Mouse (Mus musculus) cortical plate, adult 2 months (tissue): Measurements from ENCODE around the gene 4930451I11Rik. TPM values are rescaled to one million over a fixed set of nuclear protein-coding genes. Genes with fewer than 3 reads are reported as not detected.

Source experiments
- H3K27ac ChIP-seq: fragments of 200-500 bp; 2 replicates; pipeline ENCODE4 v1.5.1; 2012; ENCODE audit warnings: low read length, control low read depth, inconsistent platforms; ENCODE audit not compliant: insufficient read depth
- H3K4me1 ChIP-seq: fragments of 200-500 bp; 2 replicates; pipeline ENCODE4 v1.6.1; 2011; ENCODE audit warnings: low read length; ENCODE audit not compliant: control insufficient read depth, insufficient read depth
- H3K4me3 ChIP-seq: fragments of 200-500 bp; 2 replicates; pipeline ENCODE4 v1.5.1; 2011; ENCODE audit warnings: mild to moderate bottlenecking, low read length, control low read depth; ENCODE audit not compliant: insufficient read depth
- CTCF ChIP-seq: fragments of 200-500 bp; IDR thresholded peaks from 2 replicates; pipeline ENCODE4 v1.5.1; 2011; ENCODE audit warnings: mild to moderate bottlenecking, control low read depth, low read length; ENCODE audit not compliant: insufficient read depth; ENCODE audit errors: extremely low read depth
- POLR2A ChIP-seq: fragments of 200-500 bp; IDR thresholded peaks from 2 replicates; pipeline ENCODE4 v1.6.1; 2011; ENCODE audit warnings: mild to moderate bottlenecking, low read length, control low read depth; ENCODE audit not compliant: insufficient read depth; ENCODE audit errors: extremely low read depth
- polyA plus RNA-seq: library from polyadenylated mRNA; depleted of rRNA; stranded (reverse); fragments of >200 nt; gene quantifications from 2 replicates; pipeline ENCODE4 v1.2.3, GENCODE M21; 2012

The 4930451I11Rik gene
- polyA plus RNA-seq, 1 experiment, result 0.67 TPM

- H3K27ac ChIP-seq, result peak within 1 kb of the TSS; percentile 16
- H3K4me1 ChIP-seq, result no peaks in the 10 kb centered on the region
- TF ChIP-seq POLR2A (no peak), CTCF (no peak)
- peak within 1 kb of the TSS; percentile 40 for H3K4me3 ChIP-seq
These were observed 15.6 kb upstream of the 4930451I11Rik start, which contains the start of gene Doc2a for GRCm38 (mm10) chr7:126847116-126847420. Gene Doc2a, plus strand, starts transcription at chr7:126847416.

DNA sequence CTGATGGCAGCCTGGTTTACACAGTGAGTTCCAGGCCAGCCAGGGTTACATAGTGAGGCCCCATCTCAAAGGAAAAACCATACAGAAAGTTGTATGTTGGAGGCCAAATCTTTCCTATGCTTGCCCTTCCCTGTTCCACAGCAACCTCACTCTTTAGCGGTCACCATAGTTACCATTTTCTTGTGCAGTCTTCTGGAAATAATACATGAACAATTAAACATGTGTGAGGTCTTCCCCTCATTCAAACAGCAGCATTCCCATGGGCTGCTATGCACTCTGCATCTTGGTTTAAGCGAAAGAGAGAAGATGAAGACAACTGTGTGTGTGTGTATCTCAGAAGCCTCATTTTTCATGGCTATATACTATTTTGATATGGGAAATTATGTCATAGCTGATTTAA lies 14.1 kb upstream of the 4930451I11Rik start:
- TF ChIP-seq POLR2A (no peak), CTCF (no peak)
- Histone ChIP-seq H3K4me1 (no peaks in the 10 kb centered on the region), H3K4me3 (no peak overlapping the region), H3K27ac (no peak overlapping the region)

- no peak overlapping the region for H3K4me3 ChIP-seq
- H3K27ac ChIP-seq, result peak overlapping the region; percentile 39; the same call in 1 of the 2 replicates
- TF ChIP-seq POLR2A, result 0 out of 2 replicates have a peak, but pooled peaks have one; percentile 37
- TF ChIP-seq CTCF, result no peak
- H3K4me1 ChIP-seq, result no peaks in the 10 kb centered on the region
These were observed 11.8 kb upstream of the 4930451I11Rik start for GRCm38 (mm10) chr7:126843276-126843675.

DNA sequence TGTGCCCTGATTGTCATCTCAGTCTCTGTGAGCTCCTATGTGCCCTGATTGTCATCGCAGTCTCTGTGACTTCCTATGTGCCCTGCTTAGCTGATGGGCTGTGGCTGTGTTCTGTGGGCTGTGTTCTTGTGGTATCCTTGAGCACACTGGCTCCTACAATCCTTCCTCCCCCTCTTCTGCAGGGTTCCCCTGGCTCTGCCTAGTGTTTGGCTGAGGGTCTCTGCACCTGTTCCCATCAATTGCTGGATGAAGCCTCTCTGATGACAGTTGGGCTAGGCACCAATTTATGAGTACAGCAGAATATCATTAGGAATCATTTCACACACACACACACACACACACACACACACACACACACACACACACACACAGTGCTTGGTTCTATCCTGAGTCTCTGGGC lies 1.9 kb upstream of the 4930451I11Rik start:
- TF ChIP-seq POLR2A (no peak), CTCF (no peak)
- H3K4me3 ChIP-seq, result no peak overlapping the region
- no peak overlapping the region for H3K27ac ChIP-seq
- H3K4me1 ChIP-seq, result no peaks in the 10 kb centered on the region

- TF ChIP-seq POLR2A, result no peak
- peak; percentile 80 for TF ChIP-seq CTCF
- H3K4me3 ChIP-seq, result no peak overlapping the region
- no peak overlapping the region for H3K27ac ChIP-seq
- H3K4me1 ChIP-seq, result no peaks in the 10 kb centered on the region
These were observed 678 bp upstream of the 4930451I11Rik start for GRCm38 (mm10) chr7:126832036-126832598.

DNA sequence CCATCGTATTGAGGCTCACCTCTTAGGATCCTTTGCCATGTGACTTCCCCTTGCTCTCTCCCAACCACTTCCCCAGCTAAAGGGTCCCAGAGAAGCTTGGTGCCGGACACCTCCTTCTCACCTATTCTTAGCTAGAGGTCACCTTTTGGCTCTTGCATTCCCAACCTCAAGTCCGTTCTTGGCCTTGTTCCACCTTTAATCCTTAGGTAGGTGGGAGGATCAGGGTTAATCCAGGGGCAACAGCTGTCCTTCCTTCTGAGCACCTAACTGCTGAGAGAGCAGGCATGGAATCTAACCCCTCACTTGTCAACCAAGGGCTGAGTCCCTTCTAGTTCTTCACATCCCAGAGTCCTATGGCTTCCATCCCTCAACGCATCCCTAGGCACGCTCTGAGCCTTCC lies 5.5 kb downstream of the 4930451I11Rik start:
- Histone ChIP-seq H3K4me3 (no peak overlapping the region), H3K27ac (no peak overlapping the region), H3K4me1 (peaks cover 2% of the 10 kb centered on the region; the same call in 1 of the 2 replicates)
- no peak for TF ChIP-seq CTCF
- TF ChIP-seq POLR2A, result no peak

DNA sequence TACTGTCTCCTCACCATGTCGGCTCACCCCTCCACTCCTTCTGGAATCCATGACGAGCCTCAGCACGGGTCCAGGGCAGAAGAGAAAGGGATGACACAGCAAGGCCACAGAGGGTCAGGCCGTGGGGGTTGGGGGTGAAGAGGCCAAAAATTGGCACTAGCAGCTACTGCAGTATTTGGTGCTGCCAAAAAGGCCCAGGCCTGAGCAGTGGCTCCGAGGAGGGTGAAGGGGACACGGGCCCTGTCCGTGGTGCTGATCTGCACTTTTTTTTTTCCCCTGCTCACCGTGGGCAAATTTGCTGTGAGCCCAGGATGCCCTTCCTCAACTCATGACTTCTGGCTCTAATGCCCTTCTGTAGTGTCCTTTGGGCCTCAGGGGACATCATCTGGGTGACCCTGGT lies 6.0 kb downstream of the 4930451I11Rik start:
- H3K4me3 ChIP-seq, result no peak overlapping the region
- peaks cover 2% of the 10 kb centered on the region; the same call in 1 of the 2 replicates for H3K4me1 ChIP-seq
- no peak for TF ChIP-seq CTCF
- TF ChIP-seq POLR2A, result no peak

DNA sequence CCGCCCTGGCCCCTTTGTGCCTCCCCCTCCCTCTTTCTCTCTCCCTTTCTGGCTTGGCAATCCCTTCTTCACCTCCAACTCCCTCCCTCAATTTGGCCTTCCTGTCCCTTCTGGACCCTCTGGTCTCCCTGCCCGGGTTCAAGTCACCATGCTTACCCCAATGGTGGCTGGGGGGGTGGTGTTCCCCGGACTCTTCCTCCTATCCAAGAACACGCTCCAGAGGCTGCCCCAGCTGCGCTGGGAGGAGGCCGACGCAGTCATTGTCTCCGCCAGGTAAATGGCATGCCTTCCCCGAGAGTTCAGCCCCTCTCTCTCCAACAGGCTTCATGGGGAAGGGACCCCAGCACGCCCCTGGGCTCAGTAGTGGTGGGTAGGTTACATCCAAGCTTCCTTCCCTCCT lies 7.5 kb downstream of the 4930451I11Rik start:
- Histone ChIP-seq H3K4me1 (peaks cover 2% of the 10 kb centered on the region; the same call in 1 of the 2 replicates), H3K27ac (no peak overlapping the region), H3K4me3 (peak overlapping the region; percentile 91)
- TF ChIP-seq CTCF (no peak), POLR2A (no peak)

More for the DNA sequence above, 6.0 kb downstream of the 4930451I11Rik start:
- no peak overlapping the region for H3K27ac ChIP-seq

DNA sequence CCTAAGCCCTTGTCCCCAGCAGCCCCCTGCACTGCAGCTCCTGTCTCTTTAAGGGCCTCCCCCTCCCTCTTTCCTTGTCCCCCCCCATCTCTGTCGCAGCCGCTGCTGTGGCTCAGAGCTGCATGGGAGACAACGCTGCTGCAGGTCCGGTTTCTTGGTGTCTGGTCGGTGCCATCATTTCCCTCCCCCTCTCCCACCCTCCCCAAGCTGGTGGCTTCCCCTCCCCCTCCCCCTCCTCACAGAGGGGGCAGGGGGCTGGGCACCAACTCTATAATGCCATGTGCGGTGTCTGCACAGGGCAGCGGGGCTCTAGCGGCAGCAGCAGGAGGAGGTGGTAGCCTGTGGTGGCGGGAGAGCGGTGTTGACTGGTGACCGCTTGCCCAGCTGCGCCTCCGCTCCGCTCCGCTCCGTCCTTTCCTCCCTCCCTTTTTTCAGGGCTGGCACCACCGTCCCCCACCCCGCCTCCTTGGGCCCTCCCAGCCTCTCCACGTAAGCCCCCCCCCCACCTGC lies 8.2 kb downstream of the 4930451I11Rik start:
- H3K4me1 ChIP-seq, result peaks cover 2% of the 10 kb centered on the region; the same call in 1 of the 2 replicates
- H3K27ac ChIP-seq, result no peak overlapping the region
- H3K4me3 ChIP-seq, result peak overlapping the region; percentile 91
- TF ChIP-seq POLR2A (peak; percentile 71; the same call in 1 of the 2 replicates), CTCF (no peak)

DNA sequence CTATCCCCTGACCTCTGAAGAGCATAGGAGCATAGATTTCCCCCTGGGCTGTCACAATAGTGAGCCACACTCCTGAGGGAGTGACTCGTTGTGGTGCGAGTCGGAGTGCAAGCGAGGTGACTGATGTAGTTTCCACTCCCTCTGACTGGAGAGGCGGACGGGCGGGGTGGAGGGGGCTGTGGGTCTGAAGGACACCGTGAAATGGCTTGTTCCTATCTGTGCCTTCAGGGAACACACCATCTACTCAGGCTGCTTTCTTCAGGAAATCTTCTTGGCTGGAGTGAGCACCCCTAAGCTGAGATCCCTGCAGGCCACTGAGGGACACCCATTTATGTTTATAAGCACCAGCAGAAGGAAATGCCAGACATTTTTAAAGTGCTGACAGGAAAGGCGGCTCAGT lies 8.7 kb downstream of the 4930451I11Rik start:
- Histone ChIP-seq H3K27ac (0 out of 2 replicates have a peak overlapping the region, but pooled peaks have one; percentile 31), H3K4me3 (peak overlapping the region; percentile 91), H3K4me1 (peaks cover 2% of the 10 kb centered on the region; the same call in 1 of the 2 replicates)
- TF ChIP-seq CTCF, result no peak
- 0 out of 2 replicates have a peak, but pooled peaks have one; percentile 11 for TF ChIP-seq POLR2A
